Mouse (Mus musculus): ENCODE data around the gene Sys1.

- TF ChIP-seq CTCF (IDR thresholded peaks at IDR 0.05; ENCODE audit: control insufficient read depth, insufficient read depth, insufficient replicate concordance, low read depth, low read length), result no peak
- TF ChIP-seq POLR2A (IDR thresholded peaks at IDR 0.05; ENCODE audit: control insufficient read depth, low read depth, low read length), result no peak
These were observed 10.0 kb downstream of the Sys1 start for GRCm38 (mm10) chr2:164466787-164467186.

Measured in testis, adult 2 months (tissue).